8 mouse cellular contexts compared by ENCODE assay signal in the genomic region with DNA sequence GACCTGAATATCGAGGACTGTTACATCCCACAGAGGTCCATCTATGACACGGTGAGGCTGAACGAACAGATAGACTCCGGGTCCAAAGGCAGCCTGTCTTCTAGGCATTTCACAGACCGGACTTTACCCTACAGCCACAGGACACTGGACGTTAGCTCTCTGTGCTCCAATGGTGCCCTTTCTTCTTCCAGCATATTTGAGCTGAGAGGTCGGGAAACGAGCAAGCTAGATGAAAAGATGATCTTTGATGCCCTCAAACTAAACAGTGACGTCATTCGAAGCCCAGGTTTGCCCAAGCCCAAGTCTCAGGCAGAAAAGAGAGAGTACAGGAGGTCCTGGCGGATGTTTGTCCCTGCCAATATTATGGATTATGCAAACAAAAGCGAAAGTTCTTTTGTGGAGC.
DNase-seq lines count a peak whose midpoint lies in the region; ATAC-seq lines count a peak whose summit lies in the region.

No protein-coding gene starts in this region.

- H3K4me1 ChIP-seq in heart, embryonic 13.5 days = peaks cover 45% of the 10 kb centered on the region
- H3K4me1 ChIP-seq in midbrain, embryonic 14.5 days (ENCODE audit: control insufficient read depth, insufficient read depth, low read length) = peaks cover 24% of the 10 kb centered on the region

- H3K4me2 ChIP-seq in heart, embryonic 13.5 days = peak overlapping the region; percentile 94
- H3K4me2 ChIP-seq in midbrain, embryonic 14.5 days (ENCODE audit: low read length) = peak overlapping the region; percentile 74

- H3K9me3 ChIP-seq in heart, embryonic 13.5 days = no peaks in the 10 kb centered on the region
- no peaks in the 10 kb centered on the region for H3K9me3 ChIP-seq in midbrain, embryonic 14.5 days (ENCODE audit: control insufficient read depth, low read length)

- intact Hi-C loops in gastrocnemius, postnatal 36 days (cut with DNase I) = no loop called here

- peak; percentile 11 to 65 for DNase-seq in adrenal gland, adult (ENCODE audit: inconsistent age in 2 of 2, low spot score in 1 of 2)
- no peak for DNase-seq in adrenal gland, postnatal 14 days
- peak; percentile 58 for DNase-seq in kidney, postnatal 14 days
- DNase-seq in midbrain, embryonic 14.5 days = peak; percentile 24
- DNase-seq in gastrocnemius, postnatal 36 days = no peak
- DNase-seq in layer of hippocampus, postnatal 25 days (ENCODE audit: extremely low spot score in 1 of 2, low spot score in 1 of 2) = no peak
- no peak for DNase-seq in yolk sac, embryonic 10.5 days (ENCODE audit: low spot score)

- peak overlapping the region; percentile 86 for H3K9ac ChIP-seq in heart, embryonic 13.5 days
- 0 out of 2 replicates have a peak overlapping the region, but pooled peaks have one; percentile 7 for H3K9ac ChIP-seq in midbrain, embryonic 14.5 days (replicated peaks; ENCODE audit: low read length)

- ATAC-seq in heart, embryonic 13.5 days (ENCODE audit: extremely low read depth, insufficient number of reproducible peaks, low FRiP score, low TSS enrichment) = no peak
- 0 out of 2 replicates have a peak, but pooled peaks have one; percentile 49 for ATAC-seq in midbrain, embryonic 14.5 days (ENCODE audit: low FRiP score, low TSS enrichment)

- peaks cover 17% of the 10 kb centered on the region for H3K36me3 ChIP-seq in heart, embryonic 13.5 days
- H3K36me3 ChIP-seq in midbrain, embryonic 14.5 days (ENCODE audit: control insufficient read depth, insufficient read depth, low read length) = 0 out of 2 replicates have a peak, but pooled peaks cover 3% of the 10 kb centered on the region

- peak overlapping the region; percentile 66 for H3K4me3 ChIP-seq in heart, embryonic 13.5 days
- H3K4me3 ChIP-seq in midbrain, embryonic 14.5 days (replicated peaks; ENCODE audit: low read depth, low read length) = peak overlapping the region; percentile 0; the same call in 1 of the 2 replicates

- H3K27ac ChIP-seq in heart, embryonic 13.5 days (replicated peaks) = no peak overlapping the region
- no peak overlapping the region for H3K27ac ChIP-seq in midbrain, embryonic 14.5 days (replicated peaks; ENCODE audit: low read depth, low read length)

- no peaks in the 10 kb centered on the region for H3K27me3 ChIP-seq in heart, embryonic 13.5 days (replicated peaks)
- peaks cover 3% of the 10 kb centered on the region; the same call in 1 of the 2 replicates for H3K27me3 ChIP-seq in midbrain, embryonic 14.5 days (ENCODE audit: control insufficient read depth, insufficient read depth, low read length)

- WGBS in heart, embryonic 13.5 days = 55% methylated on average over 12 of the region's 12 CpGs
- WGBS in midbrain, embryonic 14.5 days = 18% methylated on average over 12 of the region's 12 CpGs

Comparison
In these comparisons a context has a peak if more than half of its experiments do, and no peak if none do; other contexts are left out.
1. DNase-seq: peak in adrenal gland, adult (2 of 2), kidney, postnatal 14 days (single experiment) and midbrain, embryonic 14.5 days (single experiment); none in adrenal gland, postnatal 14 days (single experiment), gastrocnemius, postnatal 36 days (0 of 2), layer of hippocampus, postnatal 25 days (0 of 2) and yolk sac, embryonic 10.5 days (single experiment).